Mouse (Mus musculus): ENCODE results near the gene Agbl1. TPM values are rescaled to one million over a fixed set of nuclear protein-coding genes. Genes with fewer than 3 reads are reported as not detected.
"Not testable (repeated sequence)": the region's sequence is repeated elsewhere in the genome, so short reads cannot be mapped to it uniquely, and the experiment has no call there.

Gene Agbl1
- polyA plus RNA-seq (2015; fragmentation: Nextera tagmentation; extraction: Ambion mirVana): 0.18 and 0.63 TPM in 2 replicates

GRCm38 (mm10) chr7:76229311-76229937 is at the start of gene Agbl1:
Gene Agbl1, plus strand, starts transcription at chr7:76229887.
- 0 out of 2 replicates have a peak, but pooled peaks have one; percentile 40 for ATAC-seq (ENCODE audit: insufficient number of reproducible peaks, low FRiP score, low TSS enrichment, low read depth)
- WGBS: 44% methylated on average over 7 of the region's 7 CpGs

GRCm38 (mm10) chr7:76185005-76185658 is 44.6 kb upstream of the Agbl1 start:
- no peak overlapping the region for H3K9ac ChIP-seq
- no peaks in the 10 kb centered on the region for H3K9me3 ChIP-seq
- WGBS: 40% methylated on average over 7 of the region's 7 CpGs
- H3K4me2 ChIP-seq: no peak overlapping the region
- no peak for ATAC-seq (ENCODE audit: insufficient number of reproducible peaks, low FRiP score, low TSS enrichment, low read depth)
- H3K36me3 ChIP-seq: no peaks in the 10 kb centered on the region
- H3K27ac ChIP-seq: no peak overlapping the region
- no peaks in the 10 kb centered on the region for H3K4me1 ChIP-seq
- H3K4me3 ChIP-seq: no peak overlapping the region
- H3K27me3 ChIP-seq: no peaks in the 10 kb centered on the region

More at GRCm38 (mm10) chr7:76229311-76229937, at the start of gene Agbl1:
- Histone ChIP-seq H3K36me3 (no peaks in the 10 kb centered on the region), H3K4me2 (no peak within 1 kb of the TSS), H3K27me3 (no peaks in the 10 kb centered on the region), H3K9me3 (no peaks in the 10 kb centered on the region), H3K4me3 (no peak within 1 kb of the TSS), H3K9ac (no peak within 1 kb of the TSS), H3K27ac (no peak within 1 kb of the TSS), H3K4me1 (no peaks in the 10 kb centered on the region)

- WGBS: 31% methylated on average over 6 of the region's 6 CpGs
- Histone ChIP-seq H3K27me3 (no peaks in the 10 kb centered on the region), H3K4me3 (no peak overlapping the region), H3K4me2 (no peak overlapping the region), H3K9me3 (no peaks in the 10 kb centered on the region), H3K27ac (no peak overlapping the region), H3K9ac (no peak overlapping the region), H3K4me1 (no peaks in the 10 kb centered on the region), H3K36me3 (no peaks in the 10 kb centered on the region)
- ATAC-seq (ENCODE audit: insufficient number of reproducible peaks, low FRiP score, low TSS enrichment, low read depth): no peak
Measured at GRCm38 (mm10) chr7:76185681-76186121, 44.0 kb upstream of the Agbl1 start.

- no peak overlapping the region for H3K4me3 ChIP-seq
- no peaks in the 10 kb centered on the region for H3K9me3 ChIP-seq
- no peak for ATAC-seq (ENCODE audit: insufficient number of reproducible peaks, low FRiP score, low TSS enrichment, low read depth)
- H3K27ac ChIP-seq: no peak overlapping the region
- 66% methylated on average over 4 of the region's 4 CpGs for WGBS
- H3K4me1 ChIP-seq: no peaks in the 10 kb centered on the region
- no peaks in the 10 kb centered on the region for H3K36me3 ChIP-seq
- H3K4me2 ChIP-seq: no peak overlapping the region
- no peaks in the 10 kb centered on the region for H3K27me3 ChIP-seq
- H3K9ac ChIP-seq: no peak overlapping the region
Measured at GRCm38 (mm10) chr7:76218546-76218945, 11.1 kb upstream of the Agbl1 start.

GRCm38 (mm10) chr7:76219797-76220469 is 9.8 kb upstream of the Agbl1 start:
- H3K27me3 ChIP-seq: no peaks in the 10 kb centered on the region
- H3K9ac ChIP-seq: no peak overlapping the region
- no peak overlapping the region for H3K4me2 ChIP-seq
- H3K9me3 ChIP-seq: no peaks in the 10 kb centered on the region
- no peak for ATAC-seq (ENCODE audit: insufficient number of reproducible peaks, low FRiP score, low TSS enrichment, low read depth)
- H3K36me3 ChIP-seq: no peaks in the 10 kb centered on the region
- H3K4me1 ChIP-seq: no peaks in the 10 kb centered on the region
- no peak overlapping the region for H3K4me3 ChIP-seq
- 64% methylated on average over 7 of the region's 7 CpGs for WGBS
- H3K27ac ChIP-seq: no peak overlapping the region

GRCm38 (mm10) chr7:76222691-76223090 is 7.0 kb upstream of the Agbl1 start:
- no peaks in the 10 kb centered on the region for H3K4me1 ChIP-seq
- H3K36me3 ChIP-seq: no peaks in the 10 kb centered on the region
- ATAC-seq (ENCODE audit: insufficient number of reproducible peaks, low FRiP score, low TSS enrichment, low read depth): no peak
- no peaks in the 10 kb centered on the region for H3K27me3 ChIP-seq
- no peak overlapping the region for H3K4me2 ChIP-seq
- no peak overlapping the region for H3K27ac ChIP-seq
- no peak overlapping the region for H3K9ac ChIP-seq
- H3K4me3 ChIP-seq: no peak overlapping the region
- 81% methylated on average over 2 of the region's 2 CpGs for WGBS
- H3K9me3 ChIP-seq: no peaks in the 10 kb centered on the region

GRCm38 (mm10) chr7:76228881-76229280 is 806 bp upstream of the Agbl1 start:
- H3K4me3 ChIP-seq: no peak overlapping the region
- H3K4me1 ChIP-seq: no peaks in the 10 kb centered on the region
- no peaks in the 10 kb centered on the region for H3K36me3 ChIP-seq
- H3K27ac ChIP-seq: no peak overlapping the region
- no peak overlapping the region for H3K4me2 ChIP-seq
- no peaks in the 10 kb centered on the region for H3K27me3 ChIP-seq
- H3K9me3 ChIP-seq: no peaks in the 10 kb centered on the region
- ATAC-seq (ENCODE audit: insufficient number of reproducible peaks, low FRiP score, low TSS enrichment, low read depth): no peak
- 16% methylated on average over 2 of the region's 2 CpGs for WGBS
- no peak overlapping the region for H3K9ac ChIP-seq

- H3K9me3 ChIP-seq: no peaks in the 10 kb centered on the region
- H3K9ac ChIP-seq: no peak overlapping the region
- H3K27ac ChIP-seq: no peak overlapping the region
- no peaks in the 10 kb centered on the region for H3K27me3 ChIP-seq
- no peak overlapping the region for H3K4me3 ChIP-seq
- H3K36me3 ChIP-seq: no peaks in the 10 kb centered on the region
- no peak overlapping the region for H3K4me2 ChIP-seq
- WGBS: 71% methylated on average over 2 of the region's 2 CpGs
- no peak for ATAC-seq (ENCODE audit: insufficient number of reproducible peaks, low FRiP score, low TSS enrichment, low read depth)
- H3K4me1 ChIP-seq: no peaks in the 10 kb centered on the region
Measured at GRCm38 (mm10) chr7:76234321-76234720, 4.6 kb downstream of the Agbl1 start.

GRCm38 (mm10) chr7:76237497-76237896 is 7.8 kb downstream of the Agbl1 start:
- no peak overlapping the region for H3K4me3 ChIP-seq
- no peak for ATAC-seq (ENCODE audit: insufficient number of reproducible peaks, low FRiP score, low TSS enrichment, low read depth)
- no peak overlapping the region for H3K27ac ChIP-seq
- WGBS: 82% methylated on average over 4 of the region's 4 CpGs
- H3K9ac ChIP-seq: no peak overlapping the region
- H3K9me3 ChIP-seq: no peaks in the 10 kb centered on the region
- no peaks in the 10 kb centered on the region for H3K4me1 ChIP-seq
- H3K27me3 ChIP-seq: no peaks in the 10 kb centered on the region
- no peak overlapping the region for H3K4me2 ChIP-seq
- no peaks in the 10 kb centered on the region for H3K36me3 ChIP-seq

- not testable (repeated sequence) for H3K9ac ChIP-seq; H3K9me3 ChIP-seq; H3K27ac ChIP-seq; H3K27me3 ChIP-seq; H3K4me2 ChIP-seq; ATAC-seq (ENCODE audit: insufficient number of reproducible peaks, low FRiP score, low TSS enrichment, low read depth); H3K4me1 ChIP-seq; H3K4me3 ChIP-seq; H3K36me3 ChIP-seq
- WGBS: 95% methylated on average over 18 of the region's 18 CpGs
Measured at GRCm38 (mm10) chr7:76244839-76245238, 15.2 kb downstream of the Agbl1 start.

- Histone ChIP-seq H3K4me3 (no peak overlapping the region), H3K4me1 (no peaks in the 10 kb centered on the region), H3K27me3 (no peaks in the 10 kb centered on the region), H3K9me3 (no peaks in the 10 kb centered on the region), H3K27ac (no peak overlapping the region), H3K9ac (no peak overlapping the region), H3K36me3 (no peaks in the 10 kb centered on the region), H3K4me2 (no peak overlapping the region)
- no peak for ATAC-seq (ENCODE audit: insufficient number of reproducible peaks, low FRiP score, low TSS enrichment, low read depth)
Measured at GRCm38 (mm10) chr7:76275061-76275460, 45.4 kb downstream of the Agbl1 start.

GRCm38 (mm10) chr7:76282831-76283230 is 53.1 kb downstream of the Agbl1 start:
- Histone ChIP-seq H3K27ac (no peak overlapping the region), H3K27me3 (no peaks in the 10 kb centered on the region), H3K4me3 (no peak overlapping the region), H3K36me3 (no peaks in the 10 kb centered on the region), H3K4me1 (no peaks in the 10 kb centered on the region), H3K9me3 (no peaks in the 10 kb centered on the region), H3K9ac (no peak overlapping the region), H3K4me2 (no peak overlapping the region)
- WGBS: 43% methylated on average over 2 of the region's 2 CpGs
- ATAC-seq (ENCODE audit: insufficient number of reproducible peaks, low FRiP score, low TSS enrichment, low read depth): no peak

All from limb, embryonic 15.5 days (tissue).